Mouse (Mus musculus): ENCODE measurements around the gene Olfr1274-ps. TPM values are rescaled to one million over a fixed set of nuclear protein-coding genes. Genes with fewer than 3 reads are reported as not detected.
"Not testable (repeated sequence)": the region's sequence is repeated elsewhere in the genome, so short reads cannot be mapped to it uniquely, and the experiment has no call there.

The Olfr1274-ps gene
- polyA plus RNA-seq (2015; fragmentation: Nextera tagmentation; extraction: Ambion mirVana): not detected in 2 replicates

GRCm38 (mm10) chr2:90398633-90399107 lies at the start of gene Olfr1274-ps:
Gene Olfr1274-ps, plus strand, starts transcription at chr2:90398683.
- WGBS: 86% methylated on average over 5 of the region's 7 CpGs
- H3K27me3 ChIP-seq (ENCODE audit: control insufficient read depth, insufficient read depth, low read length); H3K9me3 ChIP-seq (ENCODE audit: control insufficient read depth, low read length); ATAC-seq (ENCODE audit: low FRiP score, low TSS enrichment); H3K9ac ChIP-seq (ENCODE audit: low read length); H3K4me1 ChIP-seq (replicated peaks; ENCODE audit: control insufficient read depth, insufficient read depth); H3K4me2 ChIP-seq (replicated peaks; ENCODE audit: low read depth); H3K27ac ChIP-seq (replicated peaks); H3K4me3 ChIP-seq (ENCODE audit: low read depth, low read length); DNase-seq (ENCODE audit: low spot score); H3K36me3 ChIP-seq (ENCODE audit: control insufficient read depth, insufficient read depth, low read length): not testable (repeated sequence)

- H3K27ac ChIP-seq (replicated peaks); H3K4me1 ChIP-seq (replicated peaks; ENCODE audit: control insufficient read depth, insufficient read depth); H3K4me2 ChIP-seq (replicated peaks; ENCODE audit: low read depth); H3K4me3 ChIP-seq (ENCODE audit: low read depth, low read length); H3K27me3 ChIP-seq (ENCODE audit: control insufficient read depth, insufficient read depth, low read length); DNase-seq (ENCODE audit: low spot score); ATAC-seq (ENCODE audit: low FRiP score, low TSS enrichment); H3K9ac ChIP-seq (ENCODE audit: low read length); H3K36me3 ChIP-seq (ENCODE audit: control insufficient read depth, insufficient read depth, low read length); H3K9me3 ChIP-seq (ENCODE audit: control insufficient read depth, low read length): not testable (repeated sequence)
- WGBS: no CpG with 5 or more reads among the region's 6 CpGs
These were observed 47.4 kb upstream of the Olfr1274-ps start for GRCm38 (mm10) chr2:90351047-90351446.

- not testable (repeated sequence) for H3K36me3 ChIP-seq (ENCODE audit: control insufficient read depth, insufficient read depth, low read length); ATAC-seq (ENCODE audit: low FRiP score, low TSS enrichment); H3K9me3 ChIP-seq (ENCODE audit: control insufficient read depth, low read length); H3K4me1 ChIP-seq (replicated peaks; ENCODE audit: control insufficient read depth, insufficient read depth); H3K27me3 ChIP-seq (ENCODE audit: control insufficient read depth, insufficient read depth, low read length); H3K4me2 ChIP-seq (replicated peaks; ENCODE audit: low read depth); H3K9ac ChIP-seq (ENCODE audit: low read length); DNase-seq (ENCODE audit: low spot score); H3K4me3 ChIP-seq (ENCODE audit: low read depth, low read length); H3K27ac ChIP-seq (replicated peaks)
- no CpG with 5 or more reads among the region's 3 CpGs for WGBS
These were observed 46.9 kb upstream of the Olfr1274-ps start for GRCm38 (mm10) chr2:90351540-90351939.

GRCm38 (mm10) chr2:90359229-90359628 lies 39.3 kb upstream of the Olfr1274-ps start:
- H3K36me3 ChIP-seq (ENCODE audit: control insufficient read depth, insufficient read depth, low read length); H3K9me3 ChIP-seq (ENCODE audit: control insufficient read depth, low read length); H3K9ac ChIP-seq (ENCODE audit: low read length); H3K4me3 ChIP-seq (ENCODE audit: low read depth, low read length); H3K27ac ChIP-seq (replicated peaks); DNase-seq (ENCODE audit: low spot score); H3K4me1 ChIP-seq (replicated peaks; ENCODE audit: control insufficient read depth, insufficient read depth); H3K27me3 ChIP-seq (ENCODE audit: control insufficient read depth, insufficient read depth, low read length); ATAC-seq (ENCODE audit: low FRiP score, low TSS enrichment); H3K4me2 ChIP-seq (replicated peaks; ENCODE audit: low read depth): not testable (repeated sequence)
- WGBS: no CpG with 5 or more reads among the region's 5 CpGs

GRCm38 (mm10) chr2:90360199-90360598 lies 38.3 kb upstream of the Olfr1274-ps start:
- ATAC-seq (ENCODE audit: low FRiP score, low TSS enrichment); H3K36me3 ChIP-seq (ENCODE audit: control insufficient read depth, insufficient read depth, low read length); DNase-seq (ENCODE audit: low spot score); H3K9ac ChIP-seq (ENCODE audit: low read length); H3K4me3 ChIP-seq (ENCODE audit: low read depth, low read length); H3K4me2 ChIP-seq (replicated peaks; ENCODE audit: low read depth); H3K27me3 ChIP-seq (ENCODE audit: control insufficient read depth, insufficient read depth, low read length); H3K27ac ChIP-seq (replicated peaks); H3K4me1 ChIP-seq (replicated peaks; ENCODE audit: control insufficient read depth, insufficient read depth); H3K9me3 ChIP-seq (ENCODE audit: control insufficient read depth, low read length): not testable (repeated sequence)
- WGBS: no CpG with 5 or more reads among the region's 4 CpGs

- H3K4me3 ChIP-seq (ENCODE audit: low read depth, low read length); ATAC-seq (ENCODE audit: low FRiP score, low TSS enrichment); DNase-seq (ENCODE audit: low spot score); H3K9me3 ChIP-seq (ENCODE audit: control insufficient read depth, low read length); H3K4me2 ChIP-seq (replicated peaks; ENCODE audit: low read depth); H3K36me3 ChIP-seq (ENCODE audit: control insufficient read depth, insufficient read depth, low read length); H3K4me1 ChIP-seq (replicated peaks; ENCODE audit: control insufficient read depth, insufficient read depth); H3K27me3 ChIP-seq (ENCODE audit: control insufficient read depth, insufficient read depth, low read length); H3K9ac ChIP-seq (ENCODE audit: low read length); H3K27ac ChIP-seq (replicated peaks): not testable (repeated sequence)
- WGBS: 70% methylated on average over 3 of the region's 4 CpGs
These were observed 15.8 kb downstream of the Olfr1274-ps start for GRCm38 (mm10) chr2:90414110-90414821.

GRCm38 (mm10) chr2:90422282-90422681 lies 23.8 kb downstream of the Olfr1274-ps start:
- WGBS: 78% methylated on average over 6 of the region's 6 CpGs
- not testable (repeated sequence) for H3K27me3 ChIP-seq (ENCODE audit: control insufficient read depth, insufficient read depth, low read length); H3K27ac ChIP-seq (replicated peaks); DNase-seq (ENCODE audit: low spot score); ATAC-seq (ENCODE audit: low FRiP score, low TSS enrichment); H3K4me1 ChIP-seq (replicated peaks; ENCODE audit: control insufficient read depth, insufficient read depth); H3K9me3 ChIP-seq (ENCODE audit: control insufficient read depth, low read length); H3K4me2 ChIP-seq (replicated peaks; ENCODE audit: low read depth); H3K36me3 ChIP-seq (ENCODE audit: control insufficient read depth, insufficient read depth, low read length); H3K9ac ChIP-seq (ENCODE audit: low read length); H3K4me3 ChIP-seq (ENCODE audit: low read depth, low read length)

- ATAC-seq (ENCODE audit: low FRiP score, low TSS enrichment); H3K4me3 ChIP-seq (ENCODE audit: low read depth, low read length); DNase-seq (ENCODE audit: low spot score); H3K27ac ChIP-seq (replicated peaks); H3K9ac ChIP-seq (ENCODE audit: low read length); H3K27me3 ChIP-seq (ENCODE audit: control insufficient read depth, insufficient read depth, low read length); H3K4me1 ChIP-seq (replicated peaks; ENCODE audit: control insufficient read depth, insufficient read depth); H3K4me2 ChIP-seq (replicated peaks; ENCODE audit: low read depth); H3K36me3 ChIP-seq (ENCODE audit: control insufficient read depth, insufficient read depth, low read length); H3K9me3 ChIP-seq (ENCODE audit: control insufficient read depth, low read length): not testable (repeated sequence)
- no CpG with 5 or more reads among the region's 4 CpGs for WGBS
These were observed 26.5 kb downstream of the Olfr1274-ps start for GRCm38 (mm10) chr2:90424937-90425336.

- not testable (repeated sequence) for H3K4me2 ChIP-seq (replicated peaks; ENCODE audit: low read depth); H3K36me3 ChIP-seq (ENCODE audit: control insufficient read depth, insufficient read depth, low read length); H3K9me3 ChIP-seq (ENCODE audit: control insufficient read depth, low read length); H3K4me1 ChIP-seq (replicated peaks; ENCODE audit: control insufficient read depth, insufficient read depth); DNase-seq (ENCODE audit: low spot score); H3K9ac ChIP-seq (ENCODE audit: low read length); ATAC-seq (ENCODE audit: low FRiP score, low TSS enrichment); H3K27me3 ChIP-seq (ENCODE audit: control insufficient read depth, insufficient read depth, low read length); H3K27ac ChIP-seq (replicated peaks); H3K4me3 ChIP-seq (ENCODE audit: low read depth, low read length)
- WGBS: no CpG with 5 or more reads among the region's 11 CpGs
These were observed 30.7 kb downstream of the Olfr1274-ps start for GRCm38 (mm10) chr2:90428988-90429717.

All from stomach, postnatal 0 days (tissue).